Mouse (Mus musculus) neural tube, embryonic 12.5 days (tissue): Measurements from ENCODE around the gene Svbp. TPM values are rescaled to one million over a fixed set of nuclear protein-coding genes. Genes with fewer than 3 reads are reported as not detected.

Experiments used
- polyA plus RNA-seq: library from polyadenylated mRNA; unstranded; fragments of >200 nt; fragmentation: Nextera tagmentation; extraction: Ambion mirVana; gene quantifications from 2 replicates; pipeline ENCODE4 v1.2.1, GENCODE M21; 2016

The Svbp gene
- polyA plus RNA-seq, 1 experiment from 2014 or later, result 185 TPM

Other genes with a start within 250 kb of the Svbp start
- not detected in 2 replicates for gene Lao1, start 233.7 kb upstream of the Svbp start, polyA plus RNA-seq
- gene Slc2a1, start 86.6 kb upstream of the Svbp start, polyA plus RNA-seq, result 122 and 128 TPM in 2 replicates
- 7.2 and 9.3 TPM in 2 replicates for gene Zfp691, start 21.1 kb upstream of the Svbp start, polyA plus RNA-seq
- gene Ermap, start 5.3 kb upstream of the Svbp start, polyA plus RNA-seq, result 4.2 and 5.7 TPM in 2 replicates
- gene Tmem269, start 22.9 kb downstream of the Svbp start, polyA plus RNA-seq, result 0.26 and 0.28 TPM in 2 replicates
- gene AU022252, start 37.4 kb downstream of the Svbp start, polyA plus RNA-seq, result 39.8 and 40.9 TPM in 2 replicates
- 14.8 and 15.0 TPM in 2 replicates for gene P3h1, start 37.6 kb downstream of the Svbp start, polyA plus RNA-seq
- 0.08 and 0.22 TPM in 2 replicates for gene Cldn19, start 60.1 kb downstream of the Svbp start, polyA plus RNA-seq
- 1,187 and 1,308 TPM in 2 replicates for gene Ybx1, start 99.3 kb downstream of the Svbp start, polyA plus RNA-seq
- gene Ppih, start 125.2 kb downstream of the Svbp start, polyA plus RNA-seq, result 83.8 and 96.8 TPM in 2 replicates
- 14.9 and 15.1 TPM in 2 replicates for gene Ccdc30, start 220.2 kb downstream of the Svbp start, polyA plus RNA-seq
- gene Ppcs, start 227.1 kb downstream of the Svbp start, polyA plus RNA-seq, result 20.9 and 22.7 TPM in 2 replicates
- gene Zmynd12, start 227.5 kb downstream of the Svbp start, polyA plus RNA-seq, result 0.13 and 0.55 TPM in 2 replicates